Mouse (Mus musculus) C2C12 (cell line): ENCODE results near the gene Pigm. TPM values are rescaled to one million over a fixed set of nuclear protein-coding genes. Genes with fewer than 3 reads are reported as not detected.

ENCODE experiments used
- H3K27me3 ChIP-seq: one replicate; pipeline ENCODE4 v1.6.1; 2011; ENCODE audit not compliant: control insufficient read depth, insufficient read depth, insufficient read length
- H3K36me3 ChIP-seq: one replicate; pipeline ENCODE4 v1.6.1; 2011; ENCODE audit not compliant: control insufficient read depth, insufficient read depth
- H3K4me3 ChIP-seq: one replicate; pipeline ENCODE4 v1.5.1; 2011; ENCODE audit warnings: mild to moderate bottlenecking, control low read depth; ENCODE audit not compliant: poor library complexity, insufficient read depth, severe bottlenecking
- H3K79me2 ChIP-seq: one replicate; pipeline ENCODE4 v1.6.1; 2011; ENCODE audit not compliant: control insufficient read depth, insufficient read depth
- H3K79me3 ChIP-seq: one replicate; pipeline ENCODE4 v1.6.1; 2011; ENCODE audit warnings: low read depth, control low read depth
- H3ac ChIP-seq: one replicate; pipeline ENCODE3; 2011; ENCODE audit warnings: low read depth; ENCODE audit not compliant: control insufficient read depth, insufficient read length
- CEBPB ChIP-seq: IDR thresholded peaks from one replicate; pipeline ENCODE4 v1.6.1; 2011; ENCODE audit warnings: low read depth, mild to moderate bottlenecking, control low read depth, moderate library complexity
- CTCF ChIP-seq: IDR thresholded peaks from one replicate; pipeline ENCODE4 v1.5.1; 2011; ENCODE audit not compliant: control insufficient read depth, insufficient read depth, insufficient read length
- FOSL1 ChIP-seq: IDR thresholded peaks from one replicate; pipeline ENCODE4 v1.8.0; 2011; ENCODE audit warnings: mild to moderate bottlenecking, low read length; ENCODE audit not compliant: poor library complexity, insufficient read depth, severe bottlenecking
- MAX ChIP-seq: IDR thresholded peaks from one replicate; pipeline ENCODE4 v1.6.1; 2011; ENCODE audit warnings: mild to moderate bottlenecking, control low read depth
- MYOD1 ChIP-seq: IDR thresholded peaks from one replicate; pipeline ENCODE4 v1.6.1; 2011; ENCODE audit warnings: low read depth; ENCODE audit not compliant: control insufficient read depth, insufficient read length
- MYOG ChIP-seq: IDR thresholded peaks from one replicate; pipeline ENCODE4 v1.6.1; 2011; ENCODE audit not compliant: control insufficient read depth, insufficient read length; ENCODE audit errors: extremely low read depth
- USF1 ChIP-seq: IDR thresholded peaks from one replicate; pipeline ENCODE4 v1.6.1; 2011; ENCODE audit warnings: low read depth, mild to moderate bottlenecking, control low read depth, moderate library complexity
- polyA plus RNA-seq: library from polyadenylated mRNA; unstranded; fragments of >200 nt; fragmentation: generic; extraction: Trizol; gene quantifications from one replicate; pipeline ENCODE4 v1.2.1, GENCODE M21; 2012; ENCODE audit warnings: missing spikeins

Pigm gene
- polyA plus RNA-seq, 1 experiment: 3.8 TPM

GRCm38 (mm10) chr1:172329131-172329530 is 47.2 kb upstream of the Pigm start, which contains the start of gene Kcnj9:
TSS of gene Kcnj9 (minus strand) at chr1:172329318.
- TF ChIP-seq MYOG (no peak), USF1 (no peak), CEBPB (no peak), FOSL1 (no peak), MYOD1 (no peak), MAX (no peak), CTCF (no peak)
- Histone ChIP-seq H3K27me3 (peaks cover 22% of the 10 kb centered on the region), H3K79me2 (no peaks in the 10 kb centered on the region), H3ac (no peak within 1 kb of the TSS), H3K4me3 (no peak within 1 kb of the TSS), H3K36me3 (no peaks in the 10 kb centered on the region), H3K79me3 (no peaks in the 10 kb centered on the region)

- no peaks in the 10 kb centered on the region for H3K79me3 ChIP-seq
- H3K27me3 ChIP-seq: peaks cover 22% of the 10 kb centered on the region
Observed at GRCm38 (mm10) chr1:172329616-172330015, 46.7 kb upstream of the Pigm start.

GRCm38 (mm10) chr1:172331422-172331947 is 44.9 kb upstream of the Pigm start:
- peaks cover 29% of the 10 kb centered on the region for H3K27me3 ChIP-seq

More at GRCm38 (mm10) chr1:172329616-172330015, 46.7 kb upstream of the Pigm start:
- Histone ChIP-seq H3K36me3 (no peaks in the 10 kb centered on the region), H3ac (no peak overlapping the region), H3K4me3 (no peak overlapping the region), H3K79me2 (no peaks in the 10 kb centered on the region)
- TF ChIP-seq MYOG (no peak), MYOD1 (no peak), USF1 (no peak), CEBPB (no peak), MAX (no peak), FOSL1 (no peak), CTCF (no peak)

GRCm38 (mm10) chr1:172332925-172333324 is 43.4 kb upstream of the Pigm start:
- no peak for TF ChIP-seq CEBPB
- no peak for TF ChIP-seq USF1
- no peak for TF ChIP-seq MYOG
- TF ChIP-seq MYOD1: no peak
- TF ChIP-seq MAX: no peak
- no peak for TF ChIP-seq FOSL1
- no peak for TF ChIP-seq CTCF
- Histone ChIP-seq H3K79me3 (no peaks in the 10 kb centered on the region), H3K79me2 (no peaks in the 10 kb centered on the region), H3ac (no peak overlapping the region), H3K27me3 (peaks cover 31% of the 10 kb centered on the region), H3K4me3 (no peak overlapping the region), H3K36me3 (no peaks in the 10 kb centered on the region)

More at GRCm38 (mm10) chr1:172331422-172331947, 44.9 kb upstream of the Pigm start:
- H3K79me3 ChIP-seq: no peaks in the 10 kb centered on the region
- H3K36me3 ChIP-seq: no peaks in the 10 kb centered on the region
- TF ChIP-seq MYOG (no peak), CEBPB (no peak)
- H3K79me2 ChIP-seq: no peaks in the 10 kb centered on the region
- H3K4me3 ChIP-seq: no peak overlapping the region
- no peak overlapping the region for H3ac ChIP-seq

- Histone ChIP-seq H3K4me3 (no peak overlapping the region), H3K27me3 (peaks cover 32% of the 10 kb centered on the region), H3K79me3 (no peaks in the 10 kb centered on the region), H3K36me3 (no peaks in the 10 kb centered on the region), H3ac (no peak overlapping the region), H3K79me2 (no peaks in the 10 kb centered on the region)
- TF ChIP-seq CTCF (no peak), MYOD1 (no peak), MAX (no peak), USF1 (no peak), MYOG (no peak), CEBPB (no peak), FOSL1 (no peak)
Observed at GRCm38 (mm10) chr1:172333512-172333911, 42.8 kb upstream of the Pigm start.

GRCm38 (mm10) chr1:172335804-172336203 is 40.5 kb upstream of the Pigm start:
- H3K4me3 ChIP-seq: no peak overlapping the region
- H3K27me3 ChIP-seq: peaks cover 30% of the 10 kb centered on the region

More at GRCm38 (mm10) chr1:172335804-172336203, 40.5 kb upstream of the Pigm start:
- H3K79me3 ChIP-seq: no peaks in the 10 kb centered on the region
- no peak overlapping the region for H3ac ChIP-seq
- no peaks in the 10 kb centered on the region for H3K79me2 ChIP-seq
- H3K36me3 ChIP-seq: no peaks in the 10 kb centered on the region
- TF ChIP-seq MAX (no peak), MYOG (no peak)
